Mouse (Mus musculus) urinary bladder, adult 18-20 months (tissue): ENCODE measurements around the gene Loxl3.

Source experiments
- DNase-seq, 2 experiments: peaks; one replicate each; pipeline ENCODE4 v3.0.0; 2022; ENCODE audit warnings: low spot score in 2 of 2, mixed read lengths in 2 of 2

Gene Loxl3

DNA sequence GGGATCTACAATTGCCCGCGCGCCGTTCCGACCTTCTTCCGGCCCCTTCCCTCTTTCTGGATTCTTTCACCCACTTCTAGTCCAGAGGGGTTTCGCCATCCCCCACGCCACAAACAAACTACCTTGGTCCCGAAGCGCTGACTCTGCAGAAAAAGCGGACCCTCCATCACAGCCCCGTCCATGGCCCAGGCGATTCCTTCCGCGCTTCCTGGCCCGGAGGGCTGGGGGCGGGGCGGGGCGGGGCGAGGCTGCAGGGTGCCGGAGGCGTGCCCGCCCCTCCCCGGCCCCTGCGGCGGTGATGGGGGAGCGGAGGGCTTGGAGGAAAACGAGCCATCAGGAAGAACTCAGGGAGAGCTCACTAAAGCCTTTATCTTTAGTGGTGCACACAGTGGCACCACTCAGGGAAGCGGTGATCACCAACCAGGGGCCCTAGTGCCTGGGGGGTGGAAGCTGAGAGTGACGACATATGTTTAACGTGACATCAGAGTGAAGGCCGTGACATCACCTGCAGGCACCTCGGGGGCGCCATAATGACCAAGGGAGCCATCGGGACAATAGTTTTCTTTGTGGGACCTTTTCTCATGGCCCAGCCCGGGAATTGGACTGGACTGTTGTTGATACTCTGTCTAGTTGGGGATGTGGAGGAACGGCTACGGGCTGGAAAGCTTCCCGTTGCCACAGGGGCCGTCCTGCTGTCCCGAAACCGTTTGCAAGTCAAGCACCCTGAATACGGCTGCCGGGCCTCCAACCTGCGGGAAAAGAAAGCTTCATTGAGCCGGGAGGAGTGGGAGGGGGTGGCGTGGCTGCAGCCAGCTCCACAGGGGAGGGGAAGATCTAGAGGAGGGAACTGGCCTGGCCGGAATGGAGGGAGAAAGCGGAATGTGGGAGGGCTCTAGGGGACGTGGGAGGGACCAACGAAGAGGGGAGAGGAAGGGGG, at the start of gene Loxl3, which contains the start of gene Dok1:
Gene Loxl3, plus strand, starts transcription at position 925 of the 937 bp plus-strand sequence.
Gene Dok1, minus strand, starts transcription at position 223 of the 937 bp plus-strand sequence.
- DNase-seq, result peak; percentile 68 to 74

DNA sequence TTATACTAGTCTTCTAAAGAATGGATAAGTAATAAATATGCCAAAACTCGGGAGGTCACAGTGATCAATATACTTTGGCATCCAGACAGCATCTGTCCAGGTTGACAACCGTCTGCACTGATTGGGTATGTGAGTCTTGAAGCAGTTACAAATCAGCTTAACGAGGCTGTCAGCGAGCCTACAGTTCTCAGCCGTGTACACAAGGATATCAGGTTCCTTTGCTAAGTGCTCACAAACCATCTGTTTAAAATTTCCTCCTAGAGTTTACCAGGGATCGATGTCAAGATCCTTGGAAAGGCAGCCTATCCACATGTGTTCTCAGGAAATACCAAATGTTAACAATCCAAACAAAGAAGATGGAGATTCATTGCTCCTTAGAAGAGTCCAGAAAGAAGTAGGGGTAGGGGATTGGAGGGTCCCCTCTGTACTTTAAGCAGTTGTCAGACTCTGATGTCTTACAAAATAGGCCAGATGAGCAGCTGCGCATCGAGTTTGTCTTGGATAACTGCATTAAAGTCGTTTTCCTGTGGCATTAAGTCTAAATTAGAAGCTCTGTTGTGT, 46.5 kb upstream of the Loxl3 start:
- no peak for DNase-seq

GRCm38 (mm10) chr6:82993696-82994095, 40.3 kb upstream of the Loxl3 start:
- no peak for DNase-seq

DNA sequence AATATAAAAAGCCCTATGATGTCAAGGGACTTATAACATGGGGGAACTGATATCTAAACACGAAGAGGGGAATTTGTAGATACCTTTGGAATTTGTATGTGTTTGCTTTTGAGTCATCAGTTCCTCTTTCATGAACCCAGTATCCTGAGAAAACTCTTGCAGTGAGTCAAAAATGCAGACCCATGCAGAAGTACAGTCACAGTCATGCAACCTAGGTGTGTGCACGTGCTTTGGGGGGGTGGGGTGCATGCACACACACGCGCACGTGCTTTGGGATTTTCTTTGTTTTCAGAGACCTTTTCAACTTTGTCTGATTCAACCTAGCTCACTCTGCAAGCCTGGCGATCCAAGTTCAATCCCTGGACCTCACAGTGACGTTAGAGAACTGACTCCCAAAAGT, 39.6 kb upstream of the Loxl3 start:
- DNase-seq, result no peak

DNA sequence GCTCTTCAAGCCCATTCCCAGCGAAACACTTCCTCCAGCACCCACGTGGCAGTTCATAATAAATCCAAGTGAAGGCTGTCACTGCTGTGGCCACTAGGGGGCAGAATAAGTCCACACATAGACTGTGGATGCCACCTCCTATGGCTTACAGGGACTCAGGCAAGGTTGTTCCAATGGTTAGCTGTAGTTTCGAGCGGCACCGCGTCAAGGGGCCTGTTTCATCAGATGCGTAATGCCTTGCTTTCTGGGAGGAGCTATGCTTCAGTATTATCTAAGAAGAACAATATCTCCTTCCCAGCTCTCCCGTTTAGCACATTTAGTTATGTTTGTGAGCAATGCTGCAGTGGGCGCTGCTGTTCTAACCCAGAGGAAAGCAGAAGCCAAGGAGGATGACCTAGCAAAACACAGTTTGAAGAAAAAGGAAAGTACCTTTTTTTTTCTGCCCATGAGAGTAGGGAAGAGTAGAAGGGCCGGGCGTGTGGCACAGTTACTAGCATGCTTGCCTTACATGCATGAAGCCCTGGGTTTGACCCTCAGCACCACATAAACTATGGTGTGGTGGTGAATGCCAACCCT, 37.1 kb upstream of the Loxl3 start:
- DNase-seq, result peak; percentile 75 to 89

DNA sequence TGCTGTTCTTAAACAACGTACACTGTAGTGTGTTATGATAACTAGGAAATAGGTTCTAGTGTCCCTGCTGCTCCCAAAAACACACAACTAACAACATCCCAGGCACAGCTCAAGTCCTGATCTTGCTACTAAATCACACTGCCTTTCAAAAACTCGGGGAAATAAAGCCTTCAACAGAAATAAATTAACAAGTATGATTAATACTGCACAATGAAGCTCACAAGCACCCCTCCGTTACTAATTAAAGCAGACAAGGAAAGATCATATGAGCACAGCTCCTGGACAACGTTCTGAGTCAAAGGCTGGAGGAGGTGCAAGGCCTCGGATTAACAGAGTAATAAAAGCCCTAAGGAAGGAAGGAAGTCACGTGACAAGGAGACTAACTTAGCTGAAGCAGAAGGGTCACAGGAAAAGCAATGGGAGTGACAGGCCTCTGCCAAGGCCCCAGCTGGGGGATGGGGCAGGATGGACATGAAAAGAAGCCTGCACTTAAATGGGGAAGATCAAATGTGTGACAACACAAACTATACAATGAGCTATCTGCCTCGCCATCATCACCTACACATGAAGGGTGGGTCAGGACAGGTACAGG, 36.4 kb upstream of the Loxl3 start:
- no peak for DNase-seq

- no peak for DNase-seq
Observed at GRCm38 (mm10) chr6:82998326-82998725, 35.6 kb upstream of the Loxl3 start.

DNA sequence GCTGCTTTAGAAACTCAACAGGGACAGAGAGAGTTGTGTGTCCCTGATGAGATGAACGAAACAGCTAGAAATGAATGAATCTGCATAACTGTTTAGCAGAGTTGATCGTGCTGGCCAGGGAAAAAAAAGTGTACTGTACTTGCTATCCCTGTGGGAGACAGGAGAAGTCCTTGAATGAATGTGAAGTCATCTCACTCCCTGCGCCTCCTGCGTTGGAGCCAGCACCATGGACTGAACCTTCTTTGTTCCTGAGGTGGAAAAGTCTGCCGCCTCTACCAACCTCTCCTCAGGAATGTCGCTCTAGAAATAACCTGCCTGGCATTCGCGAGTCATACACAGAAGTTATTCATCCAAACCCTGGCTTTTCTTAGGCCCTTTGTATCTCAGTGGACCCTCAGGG, 34.0 kb upstream of the Loxl3 start:
- no peak for DNase-seq

GRCm38 (mm10) chr6:83003082-83003481, 30.9 kb upstream of the Loxl3 start:
- no peak for DNase-seq

GRCm38 (mm10) chr6:83003850-83004249, 30.1 kb upstream of the Loxl3 start:
- DNase-seq, result no peak

GRCm38 (mm10) chr6:83004309-83004708, 29.7 kb upstream of the Loxl3 start:
- no peak for DNase-seq

DNA sequence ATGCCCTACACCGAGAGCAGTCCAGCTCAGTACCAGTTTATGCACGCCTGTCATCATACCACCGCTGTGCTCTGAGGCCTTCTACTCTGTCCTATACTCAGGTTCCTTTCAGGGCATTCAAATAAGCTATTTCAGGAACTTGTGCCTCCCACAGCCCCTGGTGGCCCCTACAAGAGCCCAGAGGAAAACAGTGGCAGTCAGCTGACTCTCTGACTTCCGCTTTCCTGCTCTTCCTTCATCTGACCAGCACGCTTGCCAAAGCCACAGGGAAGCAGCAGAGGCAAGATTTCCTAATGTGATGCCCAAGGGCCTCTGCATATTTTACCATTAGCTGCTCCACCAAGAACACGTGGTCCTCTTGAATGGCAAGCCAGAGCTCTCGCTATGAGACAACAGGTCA, 29.1 kb upstream of the Loxl3 start:
- no peak for DNase-seq

GRCm38 (mm10) chr6:83005444-83006011, 28.4 kb upstream of the Loxl3 start:
- peak in 1 of 2 experiments; percentile 22 for DNase-seq

GRCm38 (mm10) chr6:83006114-83006513, 27.9 kb upstream of the Loxl3 start:
- DNase-seq, result no peak

GRCm38 (mm10) chr6:83008659-83009058, 25.3 kb upstream of the Loxl3 start:
- DNase-seq, result no peak

DNA sequence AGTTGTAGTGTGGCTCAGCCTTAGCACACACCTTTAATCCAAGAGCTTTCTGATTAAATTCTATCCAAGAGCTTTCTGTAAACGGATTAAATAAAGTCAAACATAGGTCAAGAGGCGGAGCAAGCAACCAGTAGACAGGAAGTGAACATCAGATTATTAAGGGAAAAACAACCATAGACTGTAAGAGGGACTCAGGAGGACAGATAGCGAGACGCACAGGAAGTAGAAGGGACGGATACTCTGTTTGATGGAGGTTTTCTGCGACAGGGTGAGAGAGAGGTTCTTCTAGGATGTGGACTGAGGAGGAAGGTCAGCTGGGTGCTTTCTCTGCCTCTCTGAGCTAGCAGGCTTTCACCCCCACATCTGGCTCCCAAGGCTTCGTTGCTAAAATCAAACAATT, 24.0 kb upstream of the Loxl3 start:
- DNase-seq, result no peak

- DNase-seq, result no peak
Observed at GRCm38 (mm10) chr6:83011255-83011654, 22.7 kb upstream of the Loxl3 start.

- no peak for DNase-seq
Observed at GRCm38 (mm10) chr6:83011756-83012155, 22.2 kb upstream of the Loxl3 start.

GRCm38 (mm10) chr6:83013444-83013843, 20.5 kb upstream of the Loxl3 start:
- DNase-seq, result no peak

DNA sequence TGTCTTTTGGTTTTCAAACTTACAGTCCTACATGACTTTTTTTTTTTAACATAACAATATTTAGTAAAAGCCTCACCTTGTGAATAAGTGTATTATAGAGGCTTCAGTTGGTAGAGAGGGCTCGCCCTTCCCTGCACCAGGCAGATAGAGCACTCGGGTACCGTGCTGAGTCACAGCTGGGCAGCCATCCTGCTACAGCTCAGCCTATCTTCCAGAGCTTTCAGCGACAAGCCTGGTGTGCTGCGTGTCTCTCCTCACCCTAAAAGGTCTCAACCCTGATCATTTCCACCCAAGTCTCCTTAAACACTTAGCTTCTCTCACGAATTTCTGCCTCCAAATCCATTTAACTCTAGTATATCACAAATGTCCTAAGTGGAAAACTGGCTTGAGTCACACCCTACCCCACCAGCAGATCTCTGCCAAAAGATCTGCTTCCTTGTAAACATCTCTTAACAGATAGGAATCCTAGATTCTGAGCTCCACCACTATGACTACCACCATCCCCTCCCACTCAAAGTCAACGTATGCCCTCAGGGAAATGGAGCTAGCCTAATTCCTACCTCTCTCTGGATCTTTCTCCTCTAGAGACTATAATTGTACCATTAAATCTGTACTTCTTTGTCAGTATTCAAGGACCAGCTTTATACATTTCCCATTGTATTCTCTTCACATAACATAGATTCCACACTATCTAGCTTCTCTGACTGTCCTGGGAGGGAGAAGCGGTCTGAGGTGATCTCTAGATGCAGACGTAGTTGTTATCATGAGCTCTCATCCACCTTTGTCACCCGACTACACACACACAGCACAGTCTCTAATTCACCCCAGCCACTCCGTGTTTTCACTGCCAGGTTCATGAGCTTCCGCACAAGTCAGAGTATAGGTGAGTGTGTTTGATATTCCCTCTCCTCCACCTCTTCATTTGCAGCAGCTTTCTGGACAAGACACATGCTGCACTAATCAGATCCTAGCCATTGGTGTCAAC, 19.2 kb upstream of the Loxl3 start:
- no peak for DNase-seq

GRCm38 (mm10) chr6:83015749-83016148, 18.2 kb upstream of the Loxl3 start:
- no peak for DNase-seq
